Comparison of ENCODE assay signal across 7 mouse cellular contexts in the genomic region with DNA sequence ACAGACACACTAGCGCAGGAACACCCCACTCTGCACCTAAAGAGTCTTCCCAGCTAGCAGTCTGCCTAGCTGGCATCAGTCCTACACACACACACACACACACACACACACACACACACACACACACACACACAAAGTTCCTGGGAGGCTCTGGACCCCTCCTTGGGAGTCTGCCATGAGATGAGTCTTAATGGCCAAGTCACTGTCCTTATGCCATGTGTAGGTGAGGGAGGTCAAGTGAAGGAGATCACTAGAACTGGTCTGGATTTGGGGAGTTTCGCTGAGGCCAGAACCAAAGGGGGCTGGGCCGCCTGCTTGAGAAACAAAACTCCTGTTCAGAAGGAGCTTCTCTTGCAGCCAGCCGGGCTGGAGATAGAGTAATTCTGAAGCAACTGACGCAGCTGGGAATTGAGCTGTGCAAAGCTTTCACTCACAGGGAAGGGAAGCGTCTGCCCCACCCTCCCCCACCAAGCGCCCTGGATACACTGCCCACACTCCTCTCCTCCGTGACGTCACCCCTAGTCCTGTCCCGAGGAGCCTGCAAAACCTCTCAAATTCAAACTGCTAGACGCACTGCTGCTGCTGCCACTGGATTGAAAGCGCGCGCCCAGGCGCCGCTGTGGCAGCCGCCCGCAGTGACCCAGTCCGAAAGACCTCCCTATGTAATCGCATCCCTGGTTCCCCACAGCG. TPM values are rescaled to one million over a fixed set of nuclear protein-coding genes. Genes with fewer than 3 reads are reported as not detected.
A peak's percentile ranks its signal among the peaks of the same experiment; 100 is the strongest.
DNase-seq lines count a peak whose midpoint lies in the region; ATAC-seq lines count a peak whose summit lies in the region.

No protein-coding gene starts in this region.

- H3K4me3 ChIP-seq in hindbrain, embryonic 12.5 days, result peak overlapping the region; percentile 40

- H3K27me3 ChIP-seq in hindbrain, embryonic 12.5 days, result no peaks in the 10 kb centered on the region; the same call in 1 of the 2 replicates

- peak overlapping the region; percentile 58 for H3K4me2 ChIP-seq in hindbrain, embryonic 12.5 days (replicated peaks)

- intact Hi-C loops in left cerebral cortex, postnatal 10 days (cut with DNase I), result no loop called here

- H3K27ac ChIP-seq in hindbrain, embryonic 12.5 days, result no peak overlapping the region

- ATAC-seq in hindbrain, embryonic 12.5 days (ENCODE audit: low FRiP score), result peak; percentile 88

- 21% methylated on average over 21 of the region's 21 CpGs for whole genome bisulfite sequencing in hindbrain, embryonic 12.5 days

- no peaks in the 10 kb centered on the region for H3K9me3 ChIP-seq in hindbrain, embryonic 12.5 days (replicated peaks)

- peak overlapping the region; percentile 18; the same call in 1 of the 2 replicates for H3K9ac ChIP-seq in hindbrain, embryonic 12.5 days

- peak; percentile 42 for DNase-seq in adrenal gland, postnatal 10 days
- DNase-seq in cerebellum, postnatal 10 days, result peak; percentile 71 to 80
- peak; percentile 28 to 47 for DNase-seq in frontal cortex, postnatal 25 days (ENCODE audit: low spot score in 2 of 2)
- DNase-seq in left cerebral cortex, postnatal 10 days (ENCODE audit: extremely low spot score in 1 of 2, low spot score in 2 of 2), result peak; percentile 57 to 69
- DNase-seq in neural tube, embryonic 10.5 days (ENCODE audit: extremely low spot score, low spot score), result peak; percentile 35
- DNase-seq in thymus, adult 18-20 months, result no peak

- no peaks in the 10 kb centered on the region for H3K4me1 ChIP-seq in hindbrain, embryonic 12.5 days

- H3K36me3 ChIP-seq in hindbrain, embryonic 12.5 days, result no peaks in the 10 kb centered on the region

RNA-seq across cellular contexts. Expression of a gene that starts 3.5 kb away (rescaled TPM):
- 1 to 10 TPM; 1.6 to 2.4 TPM for total RNA-seq in adrenal gland, postnatal 10 days (2021)
- polyA plus RNA-seq in hindbrain, embryonic 12.5 days (2016; fragmentation: Nextera tagmentation; extraction: Ambion mirVana), result 4.8 and 5.4 TPM in 2 replicates
- total RNA-seq in left cerebral cortex, postnatal 10 days (2021), result 10 to 100 TPM; 30.9 to 36.5 TPM

Comparison
In these comparisons a context has a peak if more than half of its experiments do, and no peak if none do; other contexts are left out.
1. DNase-seq: peak in adrenal gland, postnatal 10 days (single experiment), cerebellum, postnatal 10 days (2 of 2), frontal cortex, postnatal 25 days (2 of 2), left cerebral cortex, postnatal 10 days (2 of 2) and neural tube, embryonic 10.5 days (single experiment); none in thymus, adult 18-20 months (0 of 2).
2. RNA of a gene that starts 3.5 kb away (total RNA-seq): 30.9 to 36.5 TPM in left cerebral cortex, postnatal 10 days; 1.6 to 2.4 TPM in adrenal gland, postnatal 10 days; every median in the first group is over 4 times any median in the second.